Mouse (Mus musculus): ENCODE data around the gene Ppil2.

Gene Ppil2

GRCm38 (mm10) chr16:17110771-17111743 lies at the start of gene Ppil2:
Ppil2 (minus strand) TSS chr16:17111257.
- peak; percentile 97 for DNase-seq

GRCm38 (mm10) chr16:17154346-17154745 lies 43.3 kb upstream of the Ppil2 start:
- no peak for DNase-seq

GRCm38 (mm10) chr16:17151874-17152273 lies 40.8 kb upstream of the Ppil2 start:
- peak; percentile 79 for DNase-seq

- no peak for DNase-seq
Measured at GRCm38 (mm10) chr16:17150520-17151258, 39.6 kb upstream of the Ppil2 start.

- peak; percentile 90 for DNase-seq
Measured at GRCm38 (mm10) chr16:17148084-17148483, 37.0 kb upstream of the Ppil2 start.

- DNase-seq, result peak; percentile 89
Measured at GRCm38 (mm10) chr16:17147391-17147929, 36.4 kb upstream of the Ppil2 start.

GRCm38 (mm10) chr16:17146772-17147235 lies 35.7 kb upstream of the Ppil2 start, which contains the start of gene Ccdc116:
Ccdc116 (minus strand) TSS chr16:17147229.
- DNase-seq, result peak; percentile 96

GRCm38 (mm10) chr16:17144339-17144738 lies 33.3 kb upstream of the Ppil2 start, which contains the start of gene Ydjc:
Ydjc (plus strand) TSS chr16:17144621.
- DNase-seq, result no peak

- DNase-seq, result no peak
Measured at GRCm38 (mm10) chr16:17137355-17137754, 26.3 kb upstream of the Ppil2 start.

GRCm38 (mm10) chr16:17132906-17133200 lies 21.8 kb upstream of the Ppil2 start:
- no peak for DNase-seq

- peak; percentile 100 for DNase-seq
Measured at GRCm38 (mm10) chr16:17132089-17132905, 21.2 kb upstream of the Ppil2 start, which contains the start of gene Sdf2l1. Sdf2l1 (minus strand) TSS chr16:17132383.

- no peak for DNase-seq
Measured at GRCm38 (mm10) chr16:17131191-17132088, 20.4 kb upstream of the Ppil2 start.

GRCm38 (mm10) chr16:17127292-17127691 lies 16.2 kb upstream of the Ppil2 start:
- no peak for DNase-seq

- peak; percentile 95 for DNase-seq
Measured at GRCm38 (mm10) chr16:17124871-17125520, 13.9 kb upstream of the Ppil2 start, which contains the start of gene 2610318N02Rik. 2610318N02Rik (minus strand) TSS chr16:17125167.

- DNase-seq, result no peak
Measured at GRCm38 (mm10) chr16:17124119-17124870, 13.2 kb upstream of the Ppil2 start.

- DNase-seq, result peak; percentile 85
Measured at GRCm38 (mm10) chr16:17121569-17121968, 10.5 kb upstream of the Ppil2 start.

- peak; percentile 91 for DNase-seq
Measured at GRCm38 (mm10) chr16:17117309-17117799, 6.3 kb upstream of the Ppil2 start.

- no peak for DNase-seq
Measured at GRCm38 (mm10) chr16:17104600-17104999, 6.5 kb downstream of the Ppil2 start.

GRCm38 (mm10) chr16:17102630-17103220 lies 8.3 kb downstream of the Ppil2 start:
- DNase-seq, result no peak

All from heart, adult 11 months (tissue).